Mouse (Mus musculus) heart, postnatal 0 days (tissue): ENCODE results near the gene Nlgn1.

ENCODE experiments used
- CTCF ChIP-seq: IDR thresholded peaks from 2 replicates; pipeline ENCODE4 v1.5.1; 2016; ENCODE audit warnings: antibody characterized with exemption, control low read depth, low read depth
- EP300 ChIP-seq: IDR thresholded peaks from 2 replicates; pipeline ENCODE4 v1.6.1; 2016; ENCODE audit warnings: antibody characterized with exemption, low read depth

DNA sequence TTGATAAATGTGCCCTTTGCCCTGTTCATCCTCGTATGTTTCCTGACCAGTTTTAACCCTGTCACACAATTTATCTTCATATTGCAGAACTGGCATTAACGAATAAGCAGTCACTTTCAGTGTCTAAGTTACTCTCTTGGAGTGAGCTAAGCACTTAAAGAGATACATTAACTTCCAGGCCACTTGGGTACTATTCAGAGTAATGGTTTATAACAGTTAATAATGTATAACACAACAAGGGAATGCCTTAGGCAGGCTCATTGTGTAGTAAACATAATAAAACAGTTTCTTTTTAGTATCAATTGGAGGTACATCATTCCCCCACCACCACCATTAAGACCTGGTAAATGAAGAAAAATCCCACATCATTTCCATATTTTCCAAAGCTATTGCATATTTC is 368.7 kb downstream of the Nlgn1 start:
- TF ChIP-seq CTCF: no peak
- TF ChIP-seq EP300: no peak
